Mouse (Mus musculus) midbrain, embryonic 11.5 days (tissue): ENCODE measurements around the gene Pcbd2. TPM values are rescaled to one million over a fixed set of nuclear protein-coding genes. Genes with fewer than 3 reads are reported as not detected.

Experiments used
- polyA plus RNA-seq: library from polyadenylated mRNA; unstranded; fragments of >200 nt; fragmentation: Nextera tagmentation; extraction: Ambion mirVana; gene quantifications from 2 replicates; pipeline ENCODE4 v1.2.1, GENCODE M21; 2014

Pcbd2 gene
- polyA plus RNA-seq, 1 experiment from 2014 or later = 34.9 TPM

Other genes with a start within 250 kb of the Pcbd2 start
- 292 and 294 TPM in 2 replicates for gene Dbn1, start 239.3 kb upstream of the Pcbd2 start, polyA plus RNA-seq
- 129 and 140 TPM in 2 replicates for gene Pdlim7, start 213.7 kb upstream of the Pcbd2 start, polyA plus RNA-seq
- gene Dok3, start 198.1 kb upstream of the Pcbd2 start, polyA plus RNA-seq = 1.9 TPM in 2 replicates
- gene Ddx41, start 190.7 kb upstream of the Pcbd2 start, polyA plus RNA-seq = 66.7 and 73.8 TPM in 2 replicates
- 39.9 and 40.8 TPM in 2 replicates for gene Fam193b, start 156.2 kb upstream of the Pcbd2 start, polyA plus RNA-seq
- 50.0 and 50.8 TPM in 2 replicates for gene Tmed9, start 153.6 kb upstream of the Pcbd2 start, polyA plus RNA-seq
- gene B4galt7, start 127.5 kb upstream of the Pcbd2 start, polyA plus RNA-seq = 16.0 and 21.4 TPM in 2 replicates
- gene Caml, start 104.4 kb upstream of the Pcbd2 start, polyA plus RNA-seq = 63.7 and 71.6 TPM in 2 replicates
- gene Ddx46, start 92.3 kb upstream of the Pcbd2 start, polyA plus RNA-seq = 48.4 and 63.1 TPM in 2 replicates
- gene B230219D22Rik, start 34.2 kb upstream of the Pcbd2 start, polyA plus RNA-seq = 66.0 and 72.3 TPM in 2 replicates
- 91.4 and 101 TPM in 2 replicates for gene Txndc15, start 12.7 kb upstream of the Pcbd2 start, polyA plus RNA-seq
- gene Catsper3, start 57.2 kb downstream of the Pcbd2 start, polyA plus RNA-seq = not detected in 2 replicates
- 0.25 and 0.88 TPM in 2 replicates for gene Pitx1, start 108.8 kb downstream of the Pcbd2 start, polyA plus RNA-seq